Mouse (Mus musculus): ENCODE data around the gene Syk.

- TF ChIP-seq POLR2A (IDR thresholded peaks at IDR 0.05; ENCODE audit: control insufficient read depth, low read depth, low read length), result no peak
- no peak for TF ChIP-seq CTCF (IDR thresholded peaks at IDR 0.05; ENCODE audit: control insufficient read depth, insufficient read depth, insufficient replicate concordance, low read depth, low read length)
Observed at GRCm38 (mm10) chr13:52631624-52632023, 48.7 kb downstream of the Syk start.
